Mouse (Mus musculus) forebrain, embryonic 16.5 days (tissue): ENCODE results near the gene Pfdn6. TPM values are rescaled to one million over a fixed set of nuclear protein-coding genes. Genes with fewer than 3 reads are reported as not detected.
"Not testable (repeated sequence)": the region's sequence is repeated elsewhere in the genome, so short reads cannot be mapped to it uniquely, and the experiment has no call there.

Source experiments
- ATAC-seq: fragments of 200-750 bp; cut with Nextera tagmentation; 2 replicates; pipeline ENCODE4 v1.8.0; 2017; ENCODE audit warnings: mild to moderate bottlenecking, moderate library complexity
- H3K27ac ChIP-seq: fragments of 300-500 bp; sonication (generic); 2 replicates; pipeline ENCODE4 v1.5.1; 2014; ENCODE audit warnings: low read length, control low read depth
- H3K27me3 ChIP-seq: fragments of 300-500 bp; sonication (generic); replicated peaks from 2 replicates; pipeline ENCODE4 v1.6.1; 2014; ENCODE audit warnings: low read length; ENCODE audit not compliant: control insufficient read depth, insufficient read depth
- H3K36me3 ChIP-seq: fragments of 300-500 bp; sonication (generic); 2 replicates; pipeline ENCODE4 v1.6.1; 2014; ENCODE audit not compliant: control insufficient read depth, insufficient read depth
- H3K4me1 ChIP-seq: fragments of 300-500 bp; sonication (generic); replicated peaks from 2 replicates; pipeline ENCODE4 v1.6.1; 2014; ENCODE audit warnings: low read length; ENCODE audit not compliant: control insufficient read depth, insufficient read depth
- H3K4me2 ChIP-seq: fragments of 300-500 bp; sonication (generic); 2 replicates; pipeline ENCODE4 v1.6.1; 2014; ENCODE audit warnings: mild to moderate bottlenecking, low read length, control low read depth
- H3K4me3 ChIP-seq: fragments of 300-500 bp; sonication (generic); replicated peaks from 2 replicates; pipeline ENCODE4 v1.5.1; 2014; ENCODE audit warnings: mild to moderate bottlenecking, low read length, control low read depth
- H3K9ac ChIP-seq: fragments of 300-500 bp; sonication (generic); replicated peaks from 2 replicates; pipeline ENCODE4 v1.6.1; 2014; ENCODE audit warnings: low read depth, low read length, control low read depth
- H3K9me3 ChIP-seq: fragments of 300-500 bp; sonication (generic); 2 replicates; pipeline ENCODE4 v1.6.1; 2016; ENCODE audit warnings: low read length; ENCODE audit not compliant: control insufficient read depth
- WGBS: fragments of 180-500 bp; shearing (Covaris S2); extraction: QIAGEN DNeasy Blood & Tissue Kit; methylation state at CpG from one replicate; pipeline ENCODE4 v1.1.7; 2014; 5-methylcytosine and 5-hydroxymethylcytosine counted together
- polyA plus RNA-seq: library from polyadenylated mRNA; unstranded; fragments of >200 nt; fragmentation: Nextera tagmentation; extraction: Ambion mirVana; gene quantifications from 2 replicates; pipeline ENCODE4 v1.2.1, GENCODE M21; 2015

Pfdn6 gene
- polyA plus RNA-seq, 1 experiment from 2014 or later: 196 TPM

DNA sequence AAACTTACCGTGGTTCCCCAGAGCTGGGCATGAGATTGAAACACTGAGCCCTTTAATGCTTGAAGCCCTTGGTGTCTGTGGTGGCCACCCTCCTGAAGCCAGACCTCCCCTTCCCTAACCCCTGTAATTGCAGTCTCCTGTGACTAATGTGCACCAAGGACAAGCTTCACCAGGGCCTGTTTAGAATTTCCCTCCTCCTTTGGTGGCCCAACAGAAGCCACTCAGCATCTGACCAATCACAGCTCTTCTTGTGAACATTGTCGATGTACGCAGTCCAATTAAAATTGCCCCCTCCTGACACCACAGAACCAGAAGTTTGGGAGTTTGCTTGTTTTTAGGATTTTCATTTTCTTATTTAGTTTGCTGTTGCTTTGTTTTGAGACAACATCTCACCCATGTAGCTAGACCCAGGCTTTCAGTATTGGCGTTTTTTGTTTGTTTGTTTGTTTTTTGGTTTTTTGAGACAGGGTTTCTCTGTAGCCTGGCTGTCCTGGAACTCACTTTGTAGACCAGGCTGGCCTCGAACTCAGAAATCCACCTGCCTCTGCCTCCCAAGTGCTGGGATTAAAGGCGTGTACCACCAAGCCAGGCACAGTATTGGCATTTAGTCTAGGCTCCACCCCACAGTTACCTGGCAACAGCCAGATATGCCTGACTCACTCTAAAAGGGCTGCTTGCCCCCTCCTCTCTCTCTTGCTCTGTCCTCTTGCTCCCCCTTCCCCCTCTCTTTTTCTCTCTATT, 36.1 kb downstream of the Pfdn6 start:
- 68% methylated on average over 6 of the region's 6 CpGs for WGBS

DNA sequence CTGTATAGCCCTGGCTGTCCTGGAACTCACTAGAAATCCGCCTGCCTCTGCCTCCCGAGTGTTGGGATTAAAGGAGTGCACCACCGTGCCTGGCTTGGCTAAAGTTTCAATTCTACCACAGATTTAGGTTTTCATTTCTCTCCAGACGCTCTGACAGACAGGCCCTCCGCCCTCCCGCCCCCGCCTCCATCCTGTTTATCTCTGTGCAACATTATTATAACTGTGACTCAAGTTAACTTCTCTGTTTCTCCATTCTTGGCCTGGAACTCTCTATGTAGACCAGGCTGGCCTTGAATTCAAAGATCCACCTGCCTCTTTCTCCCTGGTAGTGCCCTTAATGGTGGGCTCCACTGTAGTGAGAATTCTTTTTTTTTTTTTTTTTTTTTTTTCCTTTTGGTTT, 37.7 kb downstream of the Pfdn6 start:
- no peaks in the 10 kb centered on the region for H3K9me3 ChIP-seq
- no peak overlapping the region for H3K27ac ChIP-seq
- no peak overlapping the region for H3K4me3 ChIP-seq
- no peak overlapping the region for H3K9ac ChIP-seq
- no peaks in the 10 kb centered on the region for H3K27me3 ChIP-seq
- ATAC-seq: no peak
- WGBS: 87% methylated on average over 7 of the region's 7 CpGs
- H3K4me1 ChIP-seq: no peaks in the 10 kb centered on the region
- H3K36me3 ChIP-seq: no peaks in the 10 kb centered on the region
- no peak overlapping the region for H3K4me2 ChIP-seq

More for the DNA sequence above, 36.1 kb downstream of the Pfdn6 start:
- H3K4me1 ChIP-seq, H3K4me2 ChIP-seq, H3K9ac ChIP-seq, H3K36me3 ChIP-seq, H3K4me3 ChIP-seq, ATAC-seq, H3K27ac ChIP-seq, H3K9me3 ChIP-seq, H3K27me3 ChIP-seq: not testable (repeated sequence)

DNA sequence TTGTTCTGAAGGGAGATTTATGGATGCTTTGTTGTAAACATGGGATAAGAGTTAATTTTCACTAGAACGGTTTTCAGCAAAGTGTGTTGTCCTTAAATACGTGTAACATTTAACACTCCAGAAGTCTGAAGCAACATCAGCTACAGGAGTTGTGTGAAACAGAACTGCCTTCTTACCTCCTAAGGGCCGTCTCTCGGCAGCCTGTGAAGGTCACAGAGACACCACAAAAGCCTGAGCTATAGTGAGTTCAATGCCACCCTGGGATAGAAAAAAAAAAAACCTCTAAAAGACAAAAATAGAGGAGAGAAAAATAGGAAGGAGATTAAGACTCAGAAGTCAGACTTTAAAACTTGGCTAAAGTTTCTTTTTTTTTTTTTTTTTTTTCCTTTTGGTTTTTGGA, 38.1 kb downstream of the Pfdn6 start:
- Histone ChIP-seq H3K4me1 (no peaks in the 10 kb centered on the region), H3K9ac (no peak overlapping the region), H3K27ac (no peak overlapping the region), H3K9me3 (no peaks in the 10 kb centered on the region), H3K4me3 (no peak overlapping the region), H3K36me3 (no peaks in the 10 kb centered on the region), H3K4me2 (no peak overlapping the region), H3K27me3 (no peaks in the 10 kb centered on the region)
- 78% methylated on average over 4 of the region's 4 CpGs for WGBS
- no peak for ATAC-seq

DNA sequence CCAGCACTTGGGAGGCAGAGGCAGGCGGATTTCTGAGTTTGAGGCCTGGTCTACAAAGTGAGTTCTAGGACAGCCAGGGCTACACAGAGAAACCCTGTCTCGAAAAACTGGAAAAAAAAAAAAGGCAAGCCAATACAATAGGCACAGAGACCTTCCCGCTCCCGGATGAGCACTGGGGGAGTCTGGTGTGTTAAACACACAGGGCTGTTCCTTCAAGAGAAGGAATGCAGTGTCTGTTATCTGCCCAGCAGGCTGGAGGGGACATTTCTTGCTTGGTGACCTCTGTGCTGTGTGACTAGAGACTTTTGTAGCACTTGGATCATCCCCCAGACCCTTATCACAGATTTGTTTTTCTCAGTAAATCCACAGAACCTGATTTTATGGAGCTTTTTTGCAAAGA, 38.5 kb downstream of the Pfdn6 start:
- Histone ChIP-seq H3K4me1 (no peaks in the 10 kb centered on the region), H3K4me3 (no peak overlapping the region), H3K27me3 (no peaks in the 10 kb centered on the region), H3K36me3 (no peaks in the 10 kb centered on the region), H3K9me3 (no peaks in the 10 kb centered on the region), H3K9ac (no peak overlapping the region), H3K4me2 (no peak overlapping the region), H3K27ac (no peak overlapping the region)
- ATAC-seq: no peak
- WGBS: 77% methylated on average over 4 of the region's 4 CpGs

DNA sequence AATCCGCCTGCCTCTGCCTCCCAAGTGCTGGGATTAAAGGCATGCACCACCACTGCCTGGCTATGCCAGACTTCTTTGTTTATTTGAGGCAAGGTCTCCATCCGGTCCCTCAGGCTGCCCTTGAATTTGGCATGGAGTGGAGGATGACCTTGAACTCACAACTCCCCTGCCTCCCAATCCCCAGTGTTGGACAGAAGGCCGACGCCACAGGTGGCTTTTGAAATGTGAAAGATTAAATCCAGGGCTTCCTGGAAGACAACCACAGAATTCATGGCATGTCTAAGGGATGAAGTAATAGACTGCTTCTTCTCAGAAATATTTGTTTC, 39.2 kb downstream of the Pfdn6 start:
- H3K4me1 ChIP-seq: no peaks in the 10 kb centered on the region
- no peaks in the 10 kb centered on the region for H3K36me3 ChIP-seq
- no peaks in the 10 kb centered on the region for H3K27me3 ChIP-seq
- WGBS: 85% methylated on average over 4 of the region's 4 CpGs
- ATAC-seq: no peak
- no peak overlapping the region for H3K9ac ChIP-seq
- H3K4me3 ChIP-seq: no peak overlapping the region
- no peak overlapping the region for H3K4me2 ChIP-seq
- H3K27ac ChIP-seq: no peak overlapping the region
- H3K9me3 ChIP-seq: no peaks in the 10 kb centered on the region

DNA sequence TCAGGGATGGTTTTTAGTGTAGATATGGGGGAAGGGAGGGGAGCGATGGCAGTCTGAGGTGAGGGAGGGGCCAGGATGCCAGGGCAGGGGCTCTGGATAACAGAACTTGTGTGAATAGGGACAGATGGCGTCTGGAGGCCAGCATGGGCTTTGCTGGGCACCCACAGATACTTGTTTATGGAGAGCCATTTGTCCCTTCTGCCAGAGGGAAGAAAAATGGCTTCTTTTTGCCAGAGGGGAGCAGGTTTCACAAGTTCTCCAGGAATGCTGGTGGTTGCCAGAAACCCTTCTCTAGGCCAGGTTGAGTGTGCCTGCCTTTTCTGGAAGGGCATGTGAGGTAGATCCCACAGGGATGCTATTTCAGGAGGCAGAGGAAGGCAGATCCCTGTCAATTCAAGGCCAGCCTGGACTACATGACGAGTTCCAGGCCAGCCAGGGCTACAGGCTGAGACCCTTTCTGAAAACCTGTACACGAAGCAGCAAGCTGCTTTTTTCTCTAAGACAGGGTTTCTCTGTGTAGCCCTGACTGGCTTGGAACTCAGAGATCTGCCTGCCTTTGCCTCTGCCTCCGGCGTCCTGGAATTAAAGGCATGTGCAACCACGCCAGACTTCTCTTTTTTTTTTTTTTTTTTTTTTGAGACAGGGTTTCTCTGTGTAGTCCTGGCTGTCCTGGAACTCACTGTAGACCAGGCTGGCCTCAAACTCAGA, 39.7 kb downstream of the Pfdn6 start:
- ATAC-seq: no peak
- Histone ChIP-seq H3K36me3 (no peaks in the 10 kb centered on the region), H3K27me3 (no peaks in the 10 kb centered on the region), H3K4me3 (no peak overlapping the region), H3K9ac (no peak overlapping the region), H3K4me1 (no peaks in the 10 kb centered on the region), H3K9me3 (no peaks in the 10 kb centered on the region), H3K27ac (no peak overlapping the region), H3K4me2 (no peak overlapping the region)
- WGBS: 68% methylated on average over 7 of the region's 7 CpGs

DNA sequence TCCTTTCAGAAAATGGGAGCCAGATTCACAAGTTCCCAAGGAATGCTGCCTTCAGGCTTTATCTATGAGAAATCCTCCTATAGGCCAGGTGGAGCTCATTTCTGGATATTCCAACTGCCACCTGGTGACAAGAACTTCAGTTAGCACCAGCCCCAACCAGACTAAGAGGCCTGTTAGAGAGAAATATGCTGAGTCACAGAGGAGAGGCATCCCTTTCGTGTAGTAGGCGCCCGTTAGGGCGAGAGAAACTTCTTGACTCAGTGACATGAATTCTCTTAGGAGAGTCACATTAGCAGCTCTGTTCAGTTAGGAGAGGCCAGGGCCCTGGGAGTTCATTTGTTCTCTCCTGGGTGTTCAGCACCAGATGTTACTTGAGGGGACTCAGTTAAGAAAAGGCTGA, 40.5 kb downstream of the Pfdn6 start:
- ATAC-seq: no peak
- H3K4me3 ChIP-seq: no peak overlapping the region
- WGBS: 77% methylated on average over 4 of the region's 4 CpGs
- H3K4me2 ChIP-seq: no peak overlapping the region
- H3K4me1 ChIP-seq: no peaks in the 10 kb centered on the region
- no peak overlapping the region for H3K27ac ChIP-seq
- no peaks in the 10 kb centered on the region for H3K9me3 ChIP-seq
- no peak overlapping the region for H3K9ac ChIP-seq
- no peaks in the 10 kb centered on the region for H3K36me3 ChIP-seq
- no peaks in the 10 kb centered on the region for H3K27me3 ChIP-seq

DNA sequence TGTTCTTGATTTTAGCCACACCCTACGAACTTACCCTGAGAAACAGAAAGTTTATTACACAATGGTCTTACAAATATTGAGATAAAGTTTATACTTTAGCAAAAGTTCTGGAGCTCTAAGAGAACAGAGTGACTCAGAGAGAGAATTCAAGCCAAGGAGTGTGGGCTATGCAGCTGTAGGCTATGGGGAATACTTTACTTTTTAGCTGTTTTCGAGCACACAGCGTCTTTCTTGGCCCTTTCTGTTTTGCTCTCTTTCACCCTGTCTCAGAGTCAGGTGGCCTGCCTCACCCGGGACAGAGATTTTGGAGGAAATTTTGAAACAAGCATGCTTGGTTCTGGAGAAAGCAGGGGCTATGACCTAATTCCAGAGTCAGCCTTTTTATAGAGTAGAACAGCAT, 42.0 kb downstream of the Pfdn6 start:
- not testable (repeated sequence) for H3K4me2 ChIP-seq, ATAC-seq
- 87% methylated on average over 4 of the region's 4 CpGs for WGBS

DNA sequence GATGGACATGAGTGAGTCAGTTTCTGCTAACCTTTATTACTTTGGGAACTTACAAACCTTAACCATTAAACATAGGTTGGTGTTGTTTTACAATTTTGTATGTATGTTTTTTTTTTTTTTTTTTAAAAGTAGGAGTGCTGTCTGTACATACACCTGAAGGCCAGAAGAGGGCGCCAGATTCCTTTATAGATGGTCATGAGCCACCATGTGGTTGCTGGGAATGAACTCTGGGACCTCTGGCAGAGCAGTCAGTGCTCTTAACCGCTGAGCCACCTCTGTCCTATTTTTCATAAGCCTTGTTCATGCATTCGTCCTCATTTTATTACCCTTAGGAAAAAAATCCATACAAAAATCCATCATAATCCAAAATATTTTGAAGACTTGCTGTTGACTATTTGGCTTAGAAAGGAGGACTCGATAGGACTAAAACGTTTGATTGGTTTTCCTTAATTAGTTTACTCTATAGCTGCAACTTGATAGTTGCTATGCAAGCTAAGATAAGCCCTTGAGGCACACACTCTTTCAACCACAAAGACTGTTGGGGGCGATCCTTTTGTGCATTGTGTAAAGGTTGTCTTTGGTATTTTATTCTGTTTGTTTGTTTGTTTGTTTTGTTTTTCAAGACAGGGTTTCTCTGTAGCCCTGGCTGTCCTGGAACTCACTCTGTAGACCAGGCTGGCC, 42.9 kb downstream of the Pfdn6 start:
- Histone ChIP-seq H3K4me3 (no peak overlapping the region), H3K4me2 (no peak overlapping the region), H3K9ac (no peak overlapping the region), H3K36me3 (no peaks in the 10 kb centered on the region), H3K4me1 (no peaks in the 10 kb centered on the region), H3K27me3 (no peaks in the 10 kb centered on the region), H3K27ac (no peak overlapping the region), H3K9me3 (no peaks in the 10 kb centered on the region)
- ATAC-seq: no peak
- WGBS: 43% methylated on average over 6 of the region's 6 CpGs

More for the DNA sequence above, 42.0 kb downstream of the Pfdn6 start:
- not testable (repeated sequence) for H3K27ac ChIP-seq, H3K9ac ChIP-seq, H3K27me3 ChIP-seq, H3K4me1 ChIP-seq, H3K36me3 ChIP-seq, H3K4me3 ChIP-seq, H3K9me3 ChIP-seq
